Mouse (Mus musculus) gastrocnemius, postnatal 14 days (tissue): ENCODE results near the gene Aco2. TPM values are rescaled to one million over a fixed set of nuclear protein-coding genes. Genes with fewer than 3 reads are reported as not detected.
A peak's percentile ranks its signal among the peaks of the same experiment; 100 is the strongest.

Experiments
- DNase-seq: peaks from one replicate; pipeline ENCODE4 v3.0.0; 2021; ENCODE audit warnings: mixed read lengths
- intact Hi-C: fragments of 180-260 bp; cut with DNase I; formaldehyde crosslinking; loops from one replicate; pipeline ENCODE4 v1.15.1; 2025; ENCODE audit warnings: low total_unique reads
- total RNA-seq, 2 experiments: library from RNA; stranded (reverse); gene quantifications; 2 replicates each; pipeline ENCODE4 v1.2.3; 2021

The Aco2 gene
- total RNA-seq, 2 experiments from 2014 or later: 894 to 1,160 TPM

- intact Hi-C loops: no loop called here
- DNase-seq: peak; percentile 70
Observed at GRCm38 (mm10) chr15:81859330-81860255, 12.5 kb upstream of the Aco2 start.

- DNase-seq: no peak
- intact Hi-C loops: no loop called here
Observed at GRCm38 (mm10) chr15:81860471-81861135, 11.5 kb upstream of the Aco2 start.

GRCm38 (mm10) chr15:81864238-81864637, 7.9 kb upstream of the Aco2 start:
- intact Hi-C loops: no loop called here
- no peak for DNase-seq

- no peak for DNase-seq
- intact Hi-C loops: no loop called here
Observed at GRCm38 (mm10) chr15:81869985-81870384, 2.1 kb upstream of the Aco2 start.

GRCm38 (mm10) chr15:81871604-81872261, 376 bp upstream of the Aco2 start, which contains the start of gene Phf5a:
Gene Phf5a, minus strand, starts transcription at chr15:81871911.
- DNase-seq: peak; percentile 84
- intact Hi-C loops: no loop called here

- DNase-seq: no peak
- intact Hi-C loops: no loop called here
Observed at GRCm38 (mm10) chr15:81879531-81880401, 7.7 kb downstream of the Aco2 start.

- intact Hi-C loops: no loop called here
- DNase-seq: no peak
Observed at GRCm38 (mm10) chr15:81882348-81882747, 10.2 kb downstream of the Aco2 start.

- DNase-seq: no peak
- intact Hi-C loops: no loop called here
Observed at GRCm38 (mm10) chr15:81885418-81885934, 13.4 kb downstream of the Aco2 start.

GRCm38 (mm10) chr15:81886795-81887550, 14.9 kb downstream of the Aco2 start:
- DNase-seq: no peak

GRCm38 (mm10) chr15:81889175-81889574, 17.1 kb downstream of the Aco2 start:
- peak; percentile 24 for DNase-seq
- intact Hi-C loops: no loop called here

More at GRCm38 (mm10) chr15:81886795-81887550, 14.9 kb downstream of the Aco2 start:
- intact Hi-C loops: no loop called here

- intact Hi-C loops: no loop called here
- no peak for DNase-seq
Observed at GRCm38 (mm10) chr15:81891140-81891802, 19.2 kb downstream of the Aco2 start.

GRCm38 (mm10) chr15:81891822-81892580, 19.9 kb downstream of the Aco2 start:
- intact Hi-C loops: no loop called here
- DNase-seq: no peak

- no peak for DNase-seq
- intact Hi-C loops: no loop called here
Observed at GRCm38 (mm10) chr15:81894002-81894401, 21.9 kb downstream of the Aco2 start.

- DNase-seq: no peak
- intact Hi-C loops: no loop called here
Observed at GRCm38 (mm10) chr15:81896407-81896806, 24.3 kb downstream of the Aco2 start.

GRCm38 (mm10) chr15:81897607-81898285, 25.6 kb downstream of the Aco2 start:
- intact Hi-C loops: no loop called here

GRCm38 (mm10) chr15:81898751-81899150, 26.6 kb downstream of the Aco2 start:
- intact Hi-C loops: no loop called here
- DNase-seq: peak; percentile 29

More at GRCm38 (mm10) chr15:81897607-81898285, 25.6 kb downstream of the Aco2 start:
- DNase-seq: no peak
